8 mouse cellular contexts compared by ENCODE assay signal in genomic region chr9:7897502-7897901, GRCm38 (mm10). TPM values are rescaled to one million over a fixed set of nuclear protein-coding genes. Genes with fewer than 3 reads are reported as not detected.
DNase-seq lines count a peak whose midpoint lies in the region; ATAC-seq and TF ChIP-seq lines count a peak whose summit lies in the region.

No protein-coding gene starts in this region.

- WGBS in embryonic facial prominence, embryonic 11.5 days = 2% methylated on average over 3 of the region's 3 CpGs
- WGBS in heart, postnatal 0 days = 1% methylated on average over 3 of the region's 3 CpGs
- 4% methylated on average over 3 of the region's 3 CpGs for WGBS in liver, embryonic 11.5 days

- H3K27me3 ChIP-seq in embryonic facial prominence, embryonic 11.5 days (ENCODE audit: control insufficient read depth, insufficient read depth, low read length) = no peaks in the 10 kb centered on the region
- H3K27me3 ChIP-seq in heart, postnatal 0 days (ENCODE audit: control insufficient read depth, insufficient read depth, low read length) = no peaks in the 10 kb centered on the region
- no peaks in the 10 kb centered on the region for H3K27me3 ChIP-seq in liver, embryonic 11.5 days (replicated peaks; ENCODE audit: control insufficient read depth, insufficient read depth, low read length)

- DNase-seq in CD4-positive helper T cell, adult 2 months (ENCODE audit: low read depth, low spot score) = peak; percentile 79
- peak; percentile 60 for DNase-seq in adrenal gland, postnatal 25 days
- peak; percentile 80 for DNase-seq in embryonic facial prominence, embryonic 11.5 days (ENCODE audit: low spot score)
- DNase-seq in heart, postnatal 0 days (ENCODE audit: low spot score) = peak; percentile 72
- DNase-seq in kidney, postnatal 14 days = peak; percentile 75
- peak; percentile 44 for DNase-seq in liver, embryonic 11.5 days (ENCODE audit: low spot score)
- DNase-seq in natural killer cell, adult 2 months (ENCODE audit: low spot score in 2 of 2) = peak; percentile 70 to 81
- DNase-seq in spleen, postnatal 4 days (ENCODE audit: low spot score in 2 of 2) = peak; percentile 64 to 81

- no peak for TF ChIP-seq EP300 in heart, postnatal 0 days (IDR thresholded peaks at IDR 0.05; ENCODE audit: low read depth)

- H3K36me3 ChIP-seq in embryonic facial prominence, embryonic 11.5 days (replicated peaks; ENCODE audit: control insufficient read depth, insufficient read depth, low read depth, low read length) = no peaks in the 10 kb centered on the region
- H3K36me3 ChIP-seq in heart, postnatal 0 days (replicated peaks; ENCODE audit: control insufficient read depth, insufficient read depth, low read length) = no peaks in the 10 kb centered on the region
- no peaks in the 10 kb centered on the region for H3K36me3 ChIP-seq in liver, embryonic 11.5 days (ENCODE audit: control insufficient read depth, insufficient read depth, low read length)

- H3K4me3 ChIP-seq in embryonic facial prominence, embryonic 11.5 days (ENCODE audit: low read depth, low read length) = no peak overlapping the region
- H3K4me3 ChIP-seq in heart, postnatal 0 days (ENCODE audit: low read depth, low read length) = no peak overlapping the region
- H3K4me3 ChIP-seq in liver, embryonic 11.5 days (ENCODE audit: low read depth, low read length) = no peak overlapping the region

- H3K4me1 ChIP-seq in embryonic facial prominence, embryonic 11.5 days (ENCODE audit: control insufficient read depth, insufficient read depth, low read length) = no peaks in the 10 kb centered on the region
- no peaks in the 10 kb centered on the region for H3K4me1 ChIP-seq in heart, postnatal 0 days (ENCODE audit: control insufficient read depth, insufficient read depth)
- no peaks in the 10 kb centered on the region for H3K4me1 ChIP-seq in liver, embryonic 11.5 days (replicated peaks; ENCODE audit: control insufficient read depth, insufficient read depth, low read length)

- peak; percentile 76 for ATAC-seq in embryonic facial prominence, embryonic 11.5 days (replicated peaks; ENCODE audit: insufficient number of reproducible peaks, low FRiP score, low TSS enrichment, low read depth)
- ATAC-seq in heart, postnatal 0 days (ENCODE audit: insufficient read depth, low read depth) = no peak
- ATAC-seq in liver, embryonic 11.5 days (replicated peaks; ENCODE audit: low FRiP score) = peak; percentile 74

- TF ChIP-seq CTCF in heart, postnatal 0 days (IDR thresholded peaks at IDR 0.05; ENCODE audit: low read depth) = peak; percentile 82

- no peaks in the 10 kb centered on the region for H3K9me3 ChIP-seq in embryonic facial prominence, embryonic 11.5 days (replicated peaks; ENCODE audit: control insufficient read depth, low read length)
- no peaks in the 10 kb centered on the region for H3K9me3 ChIP-seq in heart, postnatal 0 days (replicated peaks; ENCODE audit: control insufficient read depth, low read length)
- no peaks in the 10 kb centered on the region for H3K9me3 ChIP-seq in liver, embryonic 11.5 days (ENCODE audit: control insufficient read depth, low read length)

- H3K4me2 ChIP-seq in embryonic facial prominence, embryonic 11.5 days (ENCODE audit: low read depth, low read length) = no peak overlapping the region
- no peak overlapping the region for H3K4me2 ChIP-seq in heart, postnatal 0 days (ENCODE audit: low read depth, low read length)
- no peak overlapping the region for H3K4me2 ChIP-seq in liver, embryonic 11.5 days

- H3K9ac ChIP-seq in embryonic facial prominence, embryonic 11.5 days (replicated peaks; ENCODE audit: low read length) = no peak overlapping the region
- no peak overlapping the region for H3K9ac ChIP-seq in heart, postnatal 0 days (replicated peaks; ENCODE audit: low read depth, low read length)
- H3K9ac ChIP-seq in liver, embryonic 11.5 days (ENCODE audit: low read depth, low read length) = no peak overlapping the region

- H3K27ac ChIP-seq in embryonic facial prominence, embryonic 11.5 days (replicated peaks; ENCODE audit: low read depth, low read length) = no peak overlapping the region
- no peak overlapping the region for H3K27ac ChIP-seq in heart, postnatal 0 days (ENCODE audit: low read depth)
- H3K27ac ChIP-seq in liver, embryonic 11.5 days (ENCODE audit: low read depth, low read length) = no peak overlapping the region

RNA-seq across cellular contexts. Expression of gene Birc3, which starts 24.5 kb away (rescaled TPM):
- total RNA-seq in adrenal gland, postnatal 25 days (2021) = 36.9 and 44.4 TPM in 2 replicates
- 6.5 and 8.6 TPM in 2 replicates for polyA plus RNA-seq in embryonic facial prominence, embryonic 11.5 days (2014; fragmentation: Nextera tagmentation; extraction: Ambion mirVana)
- total RNA-seq in heart, postnatal 0 days (2014; rRNA removed; ENCODE audit: low replicate concordance) = 7.1 and 7.2 TPM in 2 replicates
- 3.9 and 4.4 TPM in 2 replicates for polyA plus RNA-seq in heart, postnatal 0 days (2015; fragmentation: Nextera tagmentation; extraction: Ambion mirVana)
- polyA plus RNA-seq in liver, embryonic 11.5 days (2014; fragmentation: Nextera tagmentation; extraction: Ambion mirVana) = 8.9 and 10.5 TPM in 2 replicates
